Mouse (Mus musculus) CD4-positive, CD25-positive, alpha-beta regulatory T cell, adult 2 months (primary cell): ENCODE data around the gene Hbs1l.

ENCODE experiments used
- DNase-seq: peaks from one replicate; pipeline ENCODE4 v3.0.0-alpha.2; 2012; ENCODE audit warnings: low read depth, low spot score

Hbs1l gene

GRCm38 (mm10) chr10:21400453-21400852 lies 104.7 kb downstream of the Hbs1l start:
- DNase-seq: no peak

GRCm38 (mm10) chr10:21401259-21401658 lies 105.5 kb downstream of the Hbs1l start:
- no peak for DNase-seq

- no peak for DNase-seq
These were observed 109.0 kb downstream of the Hbs1l start for GRCm38 (mm10) chr10:21404822-21405221.

GRCm38 (mm10) chr10:21405707-21406534 lies 110.1 kb downstream of the Hbs1l start:
- no peak for DNase-seq

GRCm38 (mm10) chr10:21410711-21411110 lies 114.9 kb downstream of the Hbs1l start:
- no peak for DNase-seq

GRCm38 (mm10) chr10:21411621-21412205 lies 115.9 kb downstream of the Hbs1l start:
- DNase-seq: no peak

- DNase-seq: no peak
These were observed 119.3 kb downstream of the Hbs1l start for GRCm38 (mm10) chr10:21415031-21415430.

GRCm38 (mm10) chr10:21416184-21416583 lies 120.4 kb downstream of the Hbs1l start:
- no peak for DNase-seq
